Mouse (Mus musculus) myocyte (in vitro differentiated cells): Measurements from ENCODE around the gene Pds5a. TPM values are rescaled to one million over a fixed set of nuclear protein-coding genes. Genes with fewer than 3 reads are reported as not detected.

Experiments
- H3K27me3 ChIP-seq: one replicate; pipeline ENCODE4 v1.6.1; 2011; ENCODE audit not compliant: control insufficient read depth, insufficient read depth, insufficient read length
- H3K36me3 ChIP-seq: one replicate; pipeline ENCODE4 v1.6.1; 2011; ENCODE audit not compliant: control insufficient read depth, insufficient read depth
- H3K4me2 ChIP-seq: one replicate; pipeline ENCODE4 v1.6.1; 2011; ENCODE audit warnings: low read depth, control low read depth
- H3K4me3 ChIP-seq: one replicate; pipeline ENCODE4 v1.5.1; 2011; ENCODE audit warnings: mild to moderate bottlenecking, control low read depth, moderate library complexity
- H3K79me2 ChIP-seq: one replicate; pipeline ENCODE4 v1.6.1; 2011; ENCODE audit not compliant: control insufficient read depth, insufficient read depth
- H3ac ChIP-seq: one replicate; pipeline ENCODE4 v1.6.1; 2011; ENCODE audit not compliant: control insufficient read depth, insufficient read length
- CEBPB ChIP-seq: IDR thresholded peaks from 2 replicates; pipeline ENCODE4 v1.6.1; 2011; ENCODE audit warnings: mild to moderate bottlenecking, moderate library complexity; ENCODE audit not compliant: poor library complexity, insufficient read depth, severe bottlenecking
- E2F4 ChIP-seq: IDR thresholded peaks from one replicate; pipeline ENCODE4 v1.6.1; 2011; ENCODE audit warnings: mild to moderate bottlenecking, control low read depth, moderate library complexity; ENCODE audit not compliant: insufficient read depth
- MAX ChIP-seq: IDR thresholded peaks from one replicate; pipeline ENCODE4 v1.6.1; 2011; ENCODE audit warnings: low read depth, mild to moderate bottlenecking, control low read depth
- MYOD1 ChIP-seq, 3 experiments: IDR thresholded peaks; one replicate each; pipeline ENCODE4 v1.6.1; 2011; ENCODE audit warnings: control low read depth in 2 of 3, low read depth in 2 of 3, mild to moderate bottlenecking in 2 of 3, moderate library complexity in 1 of 3; ENCODE audit not compliant: insufficient read length in 2 of 3, control insufficient read depth in 1 of 3
- MYOG ChIP-seq, 3 experiments: IDR thresholded peaks; one replicate each; pipeline ENCODE4 v1.6.1; 2011; ENCODE audit warnings: control low read depth in 2 of 3, low read depth in 2 of 3, mild to moderate bottlenecking in 2 of 3; ENCODE audit not compliant: insufficient read length in 2 of 3, control insufficient read depth in 1 of 3, insufficient read depth in 1 of 3
- POLR2A ChIP-seq: IDR thresholded peaks from one replicate; pipeline ENCODE4 v1.6.1; 2011; ENCODE audit warnings: low read depth, mild to moderate bottlenecking, control low read depth, moderate library complexity; ENCODE audit not compliant: insufficient read length
- POLR2AphosphoS2 ChIP-seq: IDR thresholded peaks from one replicate; pipeline ENCODE4 v1.6.1; 2011; ENCODE audit warnings: low read depth, control low read depth; ENCODE audit not compliant: insufficient read length
- REST ChIP-seq: IDR thresholded peaks from one replicate; pipeline ENCODE4 v1.6.1; 2011; ENCODE audit warnings: mild to moderate bottlenecking, control low read depth, moderate library complexity; ENCODE audit not compliant: insufficient read depth, insufficient read length
- SRF ChIP-seq: IDR thresholded peaks from one replicate; pipeline ENCODE4 v1.6.1; 2011; ENCODE audit warnings: low read depth; ENCODE audit not compliant: control insufficient read depth, insufficient read length
- TCF12 ChIP-seq: IDR thresholded peaks from one replicate; pipeline ENCODE4 v1.6.1; 2011; ENCODE audit warnings: mild to moderate bottlenecking, control low read depth; ENCODE audit not compliant: poor library complexity, insufficient read depth, severe bottlenecking
- TCF3 ChIP-seq: IDR thresholded peaks from one replicate; pipeline ENCODE4 v1.6.1; 2011; ENCODE audit warnings: low read depth, control low read depth; ENCODE audit not compliant: insufficient read length
- USF1 ChIP-seq: IDR thresholded peaks from one replicate; pipeline ENCODE4 v1.6.1; 2011; ENCODE audit warnings: low read depth, mild to moderate bottlenecking, control low read depth, moderate library complexity
- polyA plus RNA-seq: library from polyadenylated mRNA; unstranded; fragments of >200 nt; fragmentation: generic; extraction: Trizol; gene quantifications from one replicate; pipeline ENCODE4 v1.2.1, GENCODE M21; 2012; ENCODE audit warnings: missing spikeins

Gene Pds5a
- polyA plus RNA-seq = 17.5 TPM

GRCm38 (mm10) chr5:65697836-65698758 is at the start of gene Pds5a:
Pds5a (minus strand) TSS chr5:65698273.
- H3K4me3 ChIP-seq = peak within 1 kb of the TSS; percentile 62
- no peak for TF ChIP-seq MAX
- no peak for TF ChIP-seq USF1
- TF ChIP-seq TCF3 = no peak
- TF ChIP-seq REST = no peak
- TF ChIP-seq MYOG (IDR thresholded peaks at IDR 0.05; ENCODE audit: control insufficient read depth in 1 of 3, insufficient read depth in 1 of 3, insufficient read length in 2 of 3, low read depth in 2 of 3) = peak in 1 of 3 experiments; percentile 39
- TF ChIP-seq POLR2A = peak; percentile 52
- no peak for TF ChIP-seq TCF12
- TF ChIP-seq MYOD1 (IDR thresholded peaks at IDR 0.05; ENCODE audit: control insufficient read depth in 1 of 3, insufficient read length in 2 of 3, low read depth in 2 of 3) = peak in 1 of 3 experiments; percentile 42
- no peak for TF ChIP-seq POLR2AphosphoS2
- TF ChIP-seq CEBPB = no peak
- TF ChIP-seq E2F4 = peak; percentile 59
- no peak for TF ChIP-seq SRF
- no peaks in the 10 kb centered on the region for H3K27me3 ChIP-seq
- peaks cover 35% of the 10 kb centered on the region for H3K79me2 ChIP-seq
- H3ac ChIP-seq = peak within 1 kb of the TSS; percentile 100
- peak within 1 kb of the TSS; percentile 94 for H3K4me2 ChIP-seq
- H3K36me3 ChIP-seq = peaks cover 6% of the 10 kb centered on the region

GRCm38 (mm10) chr5:65746908-65747307 is 48.8 kb upstream of the Pds5a start:
- no peaks in the 10 kb centered on the region for H3K27me3 ChIP-seq
- H3ac ChIP-seq = no peak overlapping the region
- no peak overlapping the region for H3K4me3 ChIP-seq
- TF ChIP-seq POLR2AphosphoS2 = no peak
- TF ChIP-seq MYOG (IDR thresholded peaks at IDR 0.05; ENCODE audit: control insufficient read depth in 1 of 3, insufficient read depth in 1 of 3, insufficient read length in 2 of 3, low read depth in 2 of 3) = no peak
- TF ChIP-seq MYOD1 (IDR thresholded peaks at IDR 0.05; ENCODE audit: control insufficient read depth in 1 of 3, insufficient read length in 2 of 3, low read depth in 2 of 3) = no peak
- no peak for TF ChIP-seq E2F4
- no peak for TF ChIP-seq CEBPB
- no peak for TF ChIP-seq TCF3
- H3K36me3 ChIP-seq = no peaks in the 10 kb centered on the region
- H3K79me2 ChIP-seq = no peaks in the 10 kb centered on the region
- no peak overlapping the region for H3K4me2 ChIP-seq

- H3K27me3 ChIP-seq = no peaks in the 10 kb centered on the region
- H3K36me3 ChIP-seq = no peaks in the 10 kb centered on the region
- no peak overlapping the region for H3K4me2 ChIP-seq
- no peak overlapping the region for H3K4me3 ChIP-seq
- TF ChIP-seq SRF (no peak), E2F4 (no peak), USF1 (no peak), POLR2A (no peak), MAX (no peak), TCF3 (no peak), CEBPB (no peak), MYOG (IDR thresholded peaks at IDR 0.05; ENCODE audit: control insufficient read depth in 1 of 3, insufficient read depth in 1 of 3, insufficient read length in 2 of 3, low read depth in 2 of 3) (no peak), REST (no peak), TCF12 (no peak), POLR2AphosphoS2 (no peak), MYOD1 (IDR thresholded peaks at IDR 0.05; ENCODE audit: control insufficient read depth in 1 of 3, insufficient read length in 2 of 3, low read depth in 2 of 3) (no peak)
- no peak overlapping the region for H3ac ChIP-seq
- H3K79me2 ChIP-seq = no peaks in the 10 kb centered on the region
Observed at GRCm38 (mm10) chr5:65739366-65739765, 41.3 kb upstream of the Pds5a start.

- H3K27me3 ChIP-seq = no peaks in the 10 kb centered on the region
- no peak overlapping the region for H3K4me3 ChIP-seq
- no peak overlapping the region for H3ac ChIP-seq
- H3K36me3 ChIP-seq = no peaks in the 10 kb centered on the region
- H3K4me2 ChIP-seq = no peak overlapping the region
- H3K79me2 ChIP-seq = no peaks in the 10 kb centered on the region
- TF ChIP-seq CEBPB (no peak), MAX (no peak), REST (no peak), SRF (no peak), TCF12 (no peak), E2F4 (no peak), MYOD1 (IDR thresholded peaks at IDR 0.05; ENCODE audit: control insufficient read depth in 1 of 3, insufficient read length in 2 of 3, low read depth in 2 of 3) (no peak), MYOG (IDR thresholded peaks at IDR 0.05; ENCODE audit: control insufficient read depth in 1 of 3, insufficient read depth in 1 of 3, insufficient read length in 2 of 3, low read depth in 2 of 3) (no peak), TCF3 (no peak), USF1 (no peak), POLR2AphosphoS2 (no peak), POLR2A (no peak)
Observed at GRCm38 (mm10) chr5:65735601-65736000, 37.5 kb upstream of the Pds5a start.
